Mouse (Mus musculus) heart, postnatal 25 days (tissue): ENCODE measurements around the gene Frs2. TPM values are rescaled to one million over a fixed set of nuclear protein-coding genes. Genes with fewer than 3 reads are reported as not detected.

Experiments
- total RNA-seq, 2 experiments: library from RNA; stranded (reverse); gene quantifications; 2 replicates each; pipeline ENCODE4 v1.2.3; 2021

The Frs2 gene
- total RNA-seq, 2 experiments from 2014 or later, result 16.3 to 17.1 TPM

Other genes starting within 250 kb of the Frs2 start
- gene Rab3ip, start 197.8 kb downstream of the Frs2 start, total RNA-seq, result 10 to 100 TPM; 85.5 to 87.9 TPM
- not detected for gene Gm10271, start 175.9 kb downstream of the Frs2 start, total RNA-seq
- 1 to 10 TPM; 3.2 to 3.4 TPM for gene Best3, start 162.2 kb downstream of the Frs2 start, total RNA-seq
- gene Lrrc10, start 103.2 kb downstream of the Frs2 start, total RNA-seq, result 100 to 1,000 TPM; 175 to 176 TPM
- 100 to 1,000 TPM; 129 to 137 TPM for gene Cct2, start 84.7 kb downstream of the Frs2 start, total RNA-seq
- 10 to 100 TPM; 26.5 to 26.8 TPM for gene Yeats4, start 76.0 kb upstream of the Frs2 start, total RNA-seq
- not detected for gene 9530003J23Rik, start 90.2 kb upstream of the Frs2 start, total RNA-seq
- gene Lyz2, start 133.8 kb upstream of the Frs2 start, total RNA-seq, result 100 to 1,000 TPM; 118 to 132 TPM
- 10 to 100 TPM; 10.8 to 14.0 TPM for gene Lyz1, start 144.3 kb upstream of the Frs2 start, total RNA-seq
- 10 to 100 TPM; 27.9 to 35.2 TPM for gene Cpsf6, start 231.5 kb upstream of the Frs2 start, total RNA-seq